Comparison of ENCODE assay signal across 8 mouse cellular contexts in genomic region chr10:93425665-93426064, GRCm38 (mm10). TPM values are rescaled to one million over a fixed set of nuclear protein-coding genes. Genes with fewer than 3 reads are reported as not detected.
DNase-seq lines count a peak whose midpoint lies in the region; ATAC-seq and TF ChIP-seq lines count a peak whose summit lies in the region.

No protein-coding gene starts in this region.

- no peak overlapping the region for H3K27ac ChIP-seq in left cerebral cortex, adult 2 months

- peak; percentile 89 for TF ChIP-seq CTCF in left cerebral cortex, adult 2 months (IDR thresholded peaks at IDR 0.05)

- peak; percentile 90 for DNase-seq in adipocyte (ENCODE audit: low spot score)
- DNase-seq in gastrocnemius, adult 8-10 months (ENCODE audit: low spot score in 2 of 2) = peak; percentile 45 to 58
- peak; percentile 73 for DNase-seq in hindlimb bud, embryonic 11.5 days (ENCODE audit: extremely low spot score, low read depth, low spot score)
- peak; percentile 75 to 78 for DNase-seq in left cerebral cortex, adult 2 months (ENCODE audit: extremely low spot score in 1 of 2, low spot score in 2 of 2)
- peak; percentile 61 for DNase-seq in right cerebral cortex, postnatal 25 days
- DNase-seq in urinary bladder, postnatal 4 days (ENCODE audit: low spot score in 2 of 2) = peak; percentile 71 to 83

- peak; percentile 64 for ATAC-seq in common myeloid progenitor, adult 5-6 weeks (replicated peaks; ENCODE audit: low read depth, poor library complexity, severe bottlenecking)
- ATAC-seq in megakaryocyte, adult 5-6 weeks (ENCODE audit: poor library complexity, severe bottlenecking) = peak; percentile 81

- no peak overlapping the region for H3K4me3 ChIP-seq in left cerebral cortex, adult 2 months

- intact Hi-C loops in left cerebral cortex, adult 2 months (cut with DNase I) = loop anchor here (1.0 to 10.0 kb wide), 4 partner anchors 46 to 381 kb away; no protein-coding TSS in a partner anchor

RNA-seq across cellular contexts. Expression of gene Lta4h, which starts 27.5 kb away (rescaled TPM):
- 139 and 195 TPM in 2 replicates for total RNA-seq in common myeloid progenitor, adult 5-6 weeks (2017)
- 10 to 100 TPM; 22.4 to 27.2 (median 26.6) TPM for total RNA-seq in gastrocnemius, adult 8-10 months (2022)
- total RNA-seq in left cerebral cortex, adult 2 months (2021) = 10 to 100 TPM; 55.9 to 62.8 TPM
- total RNA-seq in megakaryocyte, adult 5-6 weeks (2015) = 297 and 307 TPM in 2 replicates
- 232 and 285 TPM in 2 replicates for total RNA-seq in megakaryocyte, adult 5-6 weeks (2017)
